Mouse (Mus musculus) limb, embryonic 13.5 days (tissue): ENCODE data around the gene Asl. TPM values are rescaled to one million over a fixed set of nuclear protein-coding genes. Genes with fewer than 3 reads are reported as not detected.

ENCODE experiments used
- ATAC-seq: fragments of 200-750 bp; cut with Nextera tagmentation; 2 replicates; pipeline ENCODE4 v1.8.0; 2017; ENCODE audit warnings: low read depth, moderate number of reproducible peaks, moderate TSS enrichment; ENCODE audit not compliant: low FRiP score
- H3K27ac ChIP-seq: fragments of 300-500 bp; sonication (generic); 2 replicates; pipeline ENCODE4 v1.5.1; 2015; ENCODE audit warnings: inconsistent platforms, mild to moderate bottlenecking, moderate library complexity
- H3K27me3 ChIP-seq: fragments of 300-500 bp; sonication (generic); 2 replicates; pipeline ENCODE4 v1.6.1; 2015; ENCODE audit warnings: mild to moderate bottlenecking, inconsistent platforms
- H3K36me3 ChIP-seq: fragments of 300-500 bp; sonication (generic); 2 replicates; pipeline ENCODE4 v1.6.1; 2015; ENCODE audit warnings: inconsistent platforms, mild to moderate bottlenecking, moderate library complexity
- H3K4me1 ChIP-seq: fragments of 300-500 bp; sonication (generic); 2 replicates; pipeline ENCODE4 v1.6.1; 2015; ENCODE audit warnings: inconsistent platforms
- H3K4me2 ChIP-seq: fragments of 300-500 bp; sonication (generic); replicated peaks from 2 replicates; pipeline ENCODE4 v1.6.1; 2015; ENCODE audit warnings: inconsistent platforms, mild to moderate bottlenecking, moderate library complexity
- H3K4me3 ChIP-seq: fragments of 300-500 bp; sonication (generic); 2 replicates; pipeline ENCODE4 v1.5.1; 2015; ENCODE audit warnings: moderate library complexity, mild to moderate bottlenecking, inconsistent platforms
- H3K9ac ChIP-seq: fragments of 300-500 bp; sonication (generic); 2 replicates; pipeline ENCODE4 v1.6.1; 2015; ENCODE audit warnings: mild to moderate bottlenecking, inconsistent platforms
- H3K9me3 ChIP-seq: fragments of 300-500 bp; sonication (generic); 2 replicates; pipeline ENCODE4 v1.6.1; 2016; ENCODE audit warnings: inconsistent platforms
- WGBS: fragments of 180-500 bp; shearing (Covaris S2); methylation state at CpG from one replicate; pipeline ENCODE4 v1.1.7; 2015; 5-methylcytosine and 5-hydroxymethylcytosine counted together
- polyA plus RNA-seq: library from polyadenylated mRNA; unstranded; fragments of >200 nt; fragmentation: Nextera tagmentation; extraction: Ambion mirVana; gene quantifications from 2 replicates; pipeline ENCODE4 v1.2.1, GENCODE M21; 2015

Asl gene
- polyA plus RNA-seq, 1 experiment from 2014 or later = 32.1 TPM

DNA sequence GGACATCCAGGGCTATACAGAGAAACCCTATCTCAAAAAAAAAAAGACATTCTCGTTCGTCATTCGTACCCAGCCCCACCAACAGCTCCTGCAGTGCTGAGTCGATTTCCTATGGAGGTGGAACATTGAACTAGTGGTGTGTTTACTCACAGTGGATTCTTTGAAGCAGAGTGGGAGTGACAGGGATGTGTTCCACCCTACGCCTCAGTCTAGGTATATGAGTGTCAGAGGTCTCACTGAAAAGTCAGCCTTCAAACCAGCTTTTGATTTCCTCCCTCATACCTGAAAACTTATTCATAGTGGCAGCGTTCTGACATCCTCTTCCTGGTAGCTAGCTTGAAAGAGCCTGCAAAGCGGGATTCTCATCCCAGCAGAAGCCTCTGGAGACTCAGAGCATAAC lies 60.6 kb downstream of the Asl start:
- Histone ChIP-seq H3K4me2 (no peak overlapping the region), H3K36me3 (peaks cover 16% of the 10 kb centered on the region), H3K27me3 (no peaks in the 10 kb centered on the region), H3K9ac (no peak overlapping the region), H3K27ac (no peak overlapping the region), H3K4me1 (no peaks in the 10 kb centered on the region), H3K4me3 (no peak overlapping the region), H3K9me3 (no peaks in the 10 kb centered on the region)
- WGBS = 87% methylated on average over 7 of the region's 7 CpGs
- no peak for ATAC-seq

- Histone ChIP-seq H3K27ac (no peak overlapping the region), H3K9me3 (no peaks in the 10 kb centered on the region), H3K27me3 (no peaks in the 10 kb centered on the region), H3K36me3 (peaks cover 1% of the 10 kb centered on the region), H3K4me2 (no peak overlapping the region), H3K4me3 (no peak overlapping the region), H3K4me1 (no peaks in the 10 kb centered on the region), H3K9ac (no peak overlapping the region)
- 81% methylated on average over 3 of the region's 3 CpGs for WGBS
- ATAC-seq = no peak
Observed at GRCm38 (mm10) chr5:129966448-129966847, 62.6 kb downstream of the Asl start.

DNA sequence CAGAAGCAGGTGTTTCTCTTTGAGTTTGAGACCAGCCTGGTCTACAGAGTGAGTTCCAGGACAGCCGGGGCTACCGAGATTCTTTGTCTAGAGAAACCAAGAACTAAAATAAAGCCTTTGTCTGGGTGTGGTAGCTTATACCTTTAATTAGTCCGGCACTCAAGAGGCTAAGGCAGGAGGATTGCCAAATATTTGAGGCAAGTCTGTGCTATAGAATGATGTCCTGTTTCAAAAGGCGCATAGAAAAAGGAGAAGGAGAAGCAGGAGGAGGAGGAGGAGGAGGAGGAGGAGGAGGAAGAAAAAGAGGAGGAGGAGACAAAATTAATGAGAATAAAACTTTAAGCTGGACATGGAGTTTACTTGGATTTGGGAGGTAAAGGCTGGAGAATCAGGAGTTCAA lies 65.8 kb downstream of the Asl start:
- WGBS = 82% methylated on average over 4 of the region's 4 CpGs
- Histone ChIP-seq H3K4me2 (no peak overlapping the region), H3K9ac (no peak overlapping the region)

More for the DNA sequence above, 65.8 kb downstream of the Asl start:
- H3K9me3 ChIP-seq = no peaks in the 10 kb centered on the region; the same call in 1 of the 2 replicates
- no peak overlapping the region for H3K4me3 ChIP-seq
- peaks cover 14% of the 10 kb centered on the region for H3K36me3 ChIP-seq
- no peaks in the 10 kb centered on the region for H3K27me3 ChIP-seq
- H3K27ac ChIP-seq = no peak overlapping the region
- H3K4me1 ChIP-seq = no peaks in the 10 kb centered on the region
- no peak for ATAC-seq

Other genes with a start within 250 kb of the Asl start
- 26.1 and 28.5 TPM in 2 replicates for gene Psph, start 241.8 kb downstream of the Asl start, polyA plus RNA-seq
- 79.8 and 85.3 TPM in 2 replicates for gene Sumf2, start 182.3 kb downstream of the Asl start, polyA plus RNA-seq
- gene Chchd2, start 141.8 kb downstream of the Asl start, polyA plus RNA-seq = 951 and 990 TPM in 2 replicates
- gene Zbed5, start 133.5 kb downstream of the Asl start, polyA plus RNA-seq = 9.8 and 10.4 TPM in 2 replicates
- gene Phkg1, start 130.7 kb downstream of the Asl start, polyA plus RNA-seq = 0.32 and 0.36 TPM in 2 replicates
- 4.9 and 5.1 TPM in 2 replicates for gene Nupr1l, start 120.7 kb downstream of the Asl start, polyA plus RNA-seq
- gene Vkorc1l1, start 87.3 kb downstream of the Asl start, polyA plus RNA-seq = 26.9 and 28.7 TPM in 2 replicates
- 43.4 and 45.3 TPM in 2 replicates for gene Gusb, start 26.2 kb downstream of the Asl start, polyA plus RNA-seq
- 45.6 and 47.3 TPM in 2 replicates for gene Crcp, start within 50 bp of the Asl start, polyA plus RNA-seq
- 99.2 and 104 TPM in 2 replicates for gene Tpst1, start 44.1 kb upstream of the Asl start, polyA plus RNA-seq
- 6.7 and 7.0 TPM in 2 replicates for gene Kctd7, start 115.6 kb upstream of the Asl start, polyA plus RNA-seq
- 25.8 and 26.6 TPM in 2 replicates for gene Rabgef1, start 142.6 kb upstream of the Asl start, polyA plus RNA-seq
- gene Tmem248, start 187.8 kb upstream of the Asl start, polyA plus RNA-seq = 34.7 and 35.0 TPM in 2 replicates
- gene Sbds, start 226.3 kb upstream of the Asl start, polyA plus RNA-seq = 62.4 and 64.3 TPM in 2 replicates
- gene Tyw1, start 226.4 kb upstream of the Asl start, polyA plus RNA-seq = 28.2 and 28.4 TPM in 2 replicates